Mouse (Mus musculus) spleen, postnatal 36 days (tissue): ENCODE results near the gene Erp27.

Experiments used
- DNase-seq, 2 experiments: peaks; one replicate each; pipeline ENCODE4 v3.0.0; 2022; ENCODE audit warnings: low spot score in 2 of 2, mixed read lengths in 1 of 2

The Erp27 gene

GRCm38 (mm10) chr6:136922080-136922479, at the start of gene Erp27:
Erp27 (minus strand) TSS chr6:136922180.
- no peak for DNase-seq

GRCm38 (mm10) chr6:136968877-136969276, 46.9 kb upstream of the Erp27 start:
- DNase-seq: peak in 1 of 2 experiments; percentile 26

- DNase-seq: peak in 1 of 2 experiments; percentile 41
Measured at GRCm38 (mm10) chr6:136967466-136967865, 45.5 kb upstream of the Erp27 start.

GRCm38 (mm10) chr6:136965912-136966311, 43.9 kb upstream of the Erp27 start:
- no peak for DNase-seq

- DNase-seq: peak; percentile 43 to 55
Measured at GRCm38 (mm10) chr6:136964609-136965510, 42.9 kb upstream of the Erp27 start.

- DNase-seq: no peak
Measured at GRCm38 (mm10) chr6:136962957-136963356, 41.0 kb upstream of the Erp27 start.

- no peak for DNase-seq
Measured at GRCm38 (mm10) chr6:136959131-136959530, 37.2 kb upstream of the Erp27 start.

GRCm38 (mm10) chr6:136957062-136957461, 35.1 kb upstream of the Erp27 start:
- no peak for DNase-seq

GRCm38 (mm10) chr6:136955240-136955639, 33.3 kb upstream of the Erp27 start:
- DNase-seq: no peak

- no peak for DNase-seq
Measured at GRCm38 (mm10) chr6:136954715-136955114, 32.7 kb upstream of the Erp27 start.

- no peak for DNase-seq
Measured at GRCm38 (mm10) chr6:136954192-136954591, 32.2 kb upstream of the Erp27 start.

- no peak for DNase-seq
Measured at GRCm38 (mm10) chr6:136952930-136953329, 30.9 kb upstream of the Erp27 start.

GRCm38 (mm10) chr6:136950171-136950570, 28.2 kb upstream of the Erp27 start:
- no peak for DNase-seq

GRCm38 (mm10) chr6:136947716-136948115, 25.7 kb upstream of the Erp27 start:
- DNase-seq: no peak

- DNase-seq: peak; percentile 61 to 65
Measured at GRCm38 (mm10) chr6:136946943-136947342, 25.0 kb upstream of the Erp27 start.

- DNase-seq: peak; percentile 80
Measured at GRCm38 (mm10) chr6:136946241-136946640, 24.3 kb upstream of the Erp27 start.

- peak in 1 of 2 experiments; percentile 47 for DNase-seq
Measured at GRCm38 (mm10) chr6:136944511-136944910, 22.5 kb upstream of the Erp27 start.

- DNase-seq: peak; percentile 68 to 78
Measured at GRCm38 (mm10) chr6:136943392-136943791, 21.4 kb upstream of the Erp27 start.

- DNase-seq: no peak
Measured at GRCm38 (mm10) chr6:136942280-136942679, 20.3 kb upstream of the Erp27 start.

- DNase-seq: peak; percentile 67 to 74
Measured at GRCm38 (mm10) chr6:136941051-136942021, 19.4 kb upstream of the Erp27 start, which contains the start of gene Arhgdib. Arhgdib (minus strand) TSS chr6:136941899.

GRCm38 (mm10) chr6:136940188-136940960, 18.4 kb upstream of the Erp27 start:
- DNase-seq: peak; percentile 37 to 59
